Mouse (Mus musculus) spleen, postnatal 10 days (tissue): Measurements from ENCODE around the gene Utp14b.

Source experiments
- DNase-seq, 2 experiments: peaks; one replicate each; pipeline ENCODE4 v3.0.0; 2021 to 2022; ENCODE audit warnings: low spot score in 2 of 2

The Utp14b gene

DNA sequence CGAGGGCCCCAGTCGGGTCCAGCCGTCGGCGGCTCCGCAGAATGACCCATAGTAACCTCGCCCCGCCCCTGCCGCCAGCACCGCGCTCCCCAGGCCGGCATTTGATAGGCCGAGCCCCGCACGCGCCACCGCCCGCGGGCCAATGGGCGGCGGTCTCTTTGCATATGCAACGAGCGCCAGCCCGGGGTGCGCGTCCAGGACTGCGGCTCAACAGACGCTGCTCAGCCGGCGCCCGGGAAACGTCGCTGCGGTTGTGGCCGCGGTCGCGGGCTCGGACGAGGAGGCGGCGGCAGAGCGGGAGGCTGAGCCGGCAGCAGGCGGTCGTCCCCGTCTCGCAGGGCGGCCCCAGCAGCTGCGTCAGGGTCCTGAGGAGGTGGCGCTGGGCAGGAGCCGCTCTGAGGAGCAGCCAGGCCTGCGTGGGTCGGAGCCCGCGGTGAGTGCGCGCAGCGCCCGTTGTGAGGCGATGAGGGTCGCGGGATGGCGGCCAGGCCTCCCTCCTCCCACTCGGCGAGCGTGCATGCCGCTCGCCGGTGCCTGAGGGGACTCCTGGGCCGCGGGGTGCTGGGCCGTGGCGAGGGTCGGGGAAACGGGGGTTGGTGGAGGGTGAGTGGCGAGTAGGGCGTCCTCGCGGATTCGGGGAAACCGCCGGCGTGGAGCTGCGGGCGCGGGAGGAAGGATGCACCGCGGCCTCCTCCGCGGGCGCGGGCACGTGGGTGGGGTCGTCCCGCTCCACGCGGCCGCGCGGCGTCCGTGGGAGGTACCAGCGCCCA is at the start of gene Utp14b, which contains the start of gene Acsl3:
Gene Utp14b, plus strand, starts transcription at position 368 of the 770 bp plus-strand sequence.
Gene Acsl3, plus strand, starts transcription at position 155 of the 770 bp plus-strand sequence.
- DNase-seq: peak; percentile 83 to 93

- no peak for DNase-seq
Measured at GRCm38 (mm10) chr1:78609134-78609907, 48.5 kb upstream of the Utp14b start.

DNA sequence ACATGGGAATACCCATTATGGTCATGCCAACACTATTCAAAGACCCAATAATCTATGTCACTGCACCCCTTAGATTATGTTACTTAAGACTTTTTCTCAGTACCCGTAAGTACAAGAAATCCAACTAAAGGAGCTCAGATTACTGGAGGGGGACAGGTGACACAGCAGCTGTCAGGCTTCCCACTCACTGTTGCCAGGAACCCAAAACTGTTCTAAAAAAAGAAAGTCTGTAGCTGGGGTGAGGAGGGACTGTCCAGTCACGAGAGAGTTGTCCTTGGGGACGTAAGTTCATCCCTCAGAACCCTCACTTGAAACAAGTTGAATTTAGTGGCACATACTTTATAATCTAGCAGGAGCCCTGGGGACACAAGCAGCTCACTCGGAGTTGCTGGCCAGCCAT is 46.8 kb upstream of the Utp14b start:
- DNase-seq: no peak

GRCm38 (mm10) chr1:78612959-78613358 is 44.9 kb upstream of the Utp14b start:
- no peak for DNase-seq

DNA sequence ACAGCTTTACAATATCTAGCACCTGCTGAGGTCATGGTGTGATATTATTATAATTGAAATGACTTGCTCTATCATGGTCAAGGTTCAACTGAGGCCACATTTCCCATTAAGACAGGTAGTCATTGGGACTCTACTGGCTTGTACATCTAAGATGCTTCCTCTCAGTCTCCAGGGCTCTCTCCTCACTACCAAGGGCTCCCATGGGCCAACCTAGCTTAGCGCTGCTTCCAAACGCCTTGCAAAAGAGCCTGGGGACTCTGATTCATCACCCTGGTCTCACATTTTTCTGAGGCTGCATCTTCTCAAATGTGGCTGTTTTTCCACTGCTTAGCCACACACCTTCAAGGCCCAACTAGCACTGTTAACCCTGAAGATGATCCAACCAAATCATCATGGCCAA is 33.5 kb upstream of the Utp14b start:
- DNase-seq: no peak

DNA sequence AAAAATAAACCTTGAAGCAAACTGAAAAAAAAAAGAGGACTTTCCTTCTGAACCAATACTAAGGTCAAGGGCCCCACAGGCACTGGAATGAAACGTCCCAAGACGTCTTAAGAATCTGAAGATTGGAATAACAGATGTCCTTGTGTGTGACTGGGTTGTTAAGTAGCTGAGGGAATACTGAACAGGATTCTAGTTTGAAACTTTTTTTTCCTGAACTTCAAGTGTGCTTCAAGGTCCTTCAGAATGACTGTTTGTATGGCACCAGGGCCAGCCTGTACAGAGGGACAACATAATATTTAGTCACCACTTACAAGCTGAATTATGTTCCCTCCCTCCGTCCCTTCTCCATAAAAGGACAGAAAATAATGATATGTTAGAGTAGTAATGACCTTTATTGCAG is 23.4 kb upstream of the Utp14b start:
- no peak for DNase-seq

DNA sequence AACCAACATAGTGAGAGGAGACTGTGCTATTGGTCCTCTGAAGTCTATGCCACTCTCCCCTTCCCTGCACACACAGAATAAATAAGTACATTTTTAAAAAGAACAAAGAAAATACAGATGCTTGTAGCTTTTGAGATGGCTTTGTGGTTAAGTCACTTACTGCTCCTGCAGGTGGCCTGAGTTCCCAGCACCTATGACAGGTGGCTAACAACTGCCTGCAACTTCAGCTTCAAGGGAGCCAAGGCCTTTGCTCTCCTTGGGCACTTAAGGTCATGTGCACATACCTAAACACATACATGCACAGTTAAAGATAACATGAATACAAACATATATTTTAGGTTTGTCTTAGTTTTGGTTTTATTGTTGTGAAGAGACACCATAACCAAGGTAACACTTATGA is 17.0 kb upstream of the Utp14b start:
- no peak for DNase-seq

GRCm38 (mm10) chr1:78641791-78642190 is 16.0 kb upstream of the Utp14b start:
- DNase-seq: no peak

DNA sequence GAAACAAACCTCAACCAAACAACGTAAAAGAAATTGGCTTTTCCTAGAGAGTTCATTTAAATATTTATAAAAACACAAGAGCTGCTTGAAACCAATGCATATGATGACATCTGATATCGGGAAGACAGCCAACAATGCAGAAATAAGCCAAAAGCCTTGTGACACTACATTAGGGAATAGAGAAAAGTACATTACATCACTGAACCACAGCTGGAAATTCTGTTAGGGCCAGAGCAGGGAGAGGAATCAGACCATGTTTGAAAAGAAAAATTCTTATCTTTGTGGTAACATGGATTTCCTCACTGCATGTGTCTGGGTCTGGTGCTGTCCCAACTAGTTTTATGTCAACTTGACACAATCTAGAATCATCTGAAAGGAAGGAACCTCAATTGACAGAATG is 15.6 kb upstream of the Utp14b start:
- no peak for DNase-seq

GRCm38 (mm10) chr1:78647317-78647885 is 10.4 kb upstream of the Utp14b start:
- no peak for DNase-seq

GRCm38 (mm10) chr1:78649269-78650061 is 8.4 kb upstream of the Utp14b start:
- DNase-seq: no peak

DNA sequence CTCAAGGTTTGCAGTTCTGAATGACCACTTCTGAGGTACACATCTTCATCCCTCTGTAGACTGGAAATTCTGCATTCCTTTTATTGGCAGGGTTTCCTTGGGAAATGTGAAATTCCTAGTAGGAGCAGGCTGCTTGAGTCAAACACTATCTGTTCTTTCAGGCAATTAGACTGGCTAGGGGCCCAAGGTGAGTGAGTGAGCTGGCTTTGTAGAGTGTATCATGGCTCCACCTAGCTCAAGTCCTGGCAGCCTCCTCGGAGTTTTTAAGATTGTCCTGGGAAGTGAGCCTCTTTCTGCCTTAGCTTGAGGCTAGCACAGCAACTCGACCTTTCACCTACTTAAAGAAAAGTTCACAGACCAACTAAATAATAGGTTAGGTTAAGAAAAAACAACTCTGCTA is 1.4 kb upstream of the Utp14b start:
- DNase-seq: no peak

DNA sequence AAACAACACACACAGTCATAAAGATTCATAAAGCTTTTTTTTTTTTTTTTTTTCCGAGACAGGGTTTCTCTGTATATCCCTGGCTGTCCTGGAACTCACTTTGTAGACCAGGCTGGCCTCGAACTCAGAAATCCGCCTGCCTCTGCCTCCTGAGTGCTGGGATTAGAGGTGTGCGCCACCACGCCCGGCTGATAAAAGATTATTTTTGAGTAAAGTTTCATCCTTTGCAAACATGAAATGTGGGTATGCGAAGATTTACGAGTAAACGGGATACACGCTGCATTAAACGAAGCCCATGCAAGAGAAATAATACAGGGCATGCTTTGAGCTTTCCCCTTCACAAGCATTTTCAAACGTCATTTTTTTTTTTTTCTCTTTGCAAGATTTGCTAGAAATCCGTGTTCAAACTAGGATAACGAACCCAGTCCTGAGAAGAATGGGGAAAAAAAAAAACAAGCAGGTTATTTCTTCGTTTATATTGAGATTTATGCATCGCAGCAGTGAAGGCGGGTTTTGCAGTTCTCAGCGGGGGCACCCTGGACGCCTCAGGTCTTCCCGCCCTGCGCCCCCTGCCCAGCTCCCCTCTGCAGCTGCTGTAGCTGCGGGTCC is 713 bp upstream of the Utp14b start:
- no peak for DNase-seq

GRCm38 (mm10) chr1:78658441-78659269 is 817 bp downstream of the Utp14b start:
- peak; percentile 10 to 17 for DNase-seq

- no peak for DNase-seq
Measured at GRCm38 (mm10) chr1:78659270-78659823, 1.5 kb downstream of the Utp14b start.

DNA sequence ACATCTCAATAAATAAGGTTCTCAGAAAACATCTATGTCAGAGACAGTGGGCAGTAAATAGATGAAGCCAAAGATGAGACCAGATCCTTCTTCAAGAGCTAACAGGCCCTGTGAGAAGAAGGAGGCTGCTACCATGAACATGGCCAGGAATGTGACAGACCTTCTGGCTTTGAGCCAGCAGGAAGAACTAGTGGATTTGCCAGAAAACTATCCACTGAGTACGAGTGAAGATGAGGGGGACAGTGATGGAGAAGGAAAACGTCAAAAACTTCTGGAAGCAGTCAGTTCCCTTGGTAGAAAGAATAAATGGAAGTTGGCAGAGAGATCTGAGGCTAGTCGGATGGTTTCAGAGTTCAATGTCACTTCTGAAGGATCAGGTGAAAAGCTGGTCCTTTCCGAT is 6.5 kb downstream of the Utp14b start:
- DNase-seq: no peak

DNA sequence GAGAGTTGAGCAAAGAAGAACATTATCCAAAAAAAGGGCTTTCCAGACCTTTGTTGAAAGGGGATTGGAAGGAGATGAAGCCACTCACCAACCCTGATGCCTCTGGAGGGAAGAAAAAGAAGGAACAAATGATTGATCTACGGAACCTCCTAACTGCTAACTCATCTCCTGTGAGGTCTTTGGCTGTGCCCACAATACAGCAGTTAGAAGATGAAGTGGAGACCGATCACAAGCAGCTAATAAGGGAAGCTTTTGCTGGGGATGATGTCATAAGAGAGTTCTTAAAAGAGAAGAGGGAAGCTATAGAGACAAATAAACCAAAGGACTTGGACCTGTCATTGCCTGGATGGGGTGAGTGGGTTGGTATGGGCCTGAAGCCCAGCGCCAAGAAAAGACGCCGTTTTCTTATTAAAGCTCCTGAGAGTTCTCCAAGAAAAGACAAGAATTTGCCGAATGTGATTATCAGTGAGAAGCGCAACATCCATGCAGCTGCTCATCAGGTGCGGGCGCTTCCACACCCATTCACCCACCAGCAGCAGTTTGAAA is 8.2 kb downstream of the Utp14b start:
- DNase-seq: no peak

- DNase-seq: no peak
Measured at GRCm38 (mm10) chr1:78666585-78666984, 8.7 kb downstream of the Utp14b start.

GRCm38 (mm10) chr1:78682291-78682690 is 24.5 kb downstream of the Utp14b start:
- no peak for DNase-seq

DNA sequence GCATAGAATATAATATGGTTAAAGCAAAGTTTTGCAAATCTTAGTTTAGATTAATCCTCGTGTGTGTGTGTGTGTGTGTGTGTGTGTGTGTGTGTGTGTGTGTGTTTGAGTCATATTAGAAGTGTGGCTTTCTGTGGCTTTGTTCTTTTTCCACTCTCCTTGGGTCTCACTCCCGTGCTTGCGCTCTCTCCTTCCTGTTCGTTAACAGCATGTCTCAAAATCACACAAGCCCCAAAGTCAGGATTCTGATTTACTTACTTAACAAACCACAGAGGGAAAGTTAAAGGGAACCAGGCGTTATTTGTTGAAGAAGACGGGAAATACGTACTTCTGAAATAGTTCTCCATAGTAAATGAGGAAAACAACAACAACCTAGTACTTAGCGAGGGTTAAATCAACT is 26.3 kb downstream of the Utp14b start:
- no peak for DNase-seq
